Mouse (Mus musculus) cerebellum, postnatal 25 days (tissue): ENCODE results near the gene Dgkq.

Experiments used
- DNase-seq, 2 experiments: peaks; one replicate each; pipeline ENCODE4 v3.0.0; 2021; ENCODE audit warnings: mixed read lengths in 2 of 2

Dgkq gene

DNA sequence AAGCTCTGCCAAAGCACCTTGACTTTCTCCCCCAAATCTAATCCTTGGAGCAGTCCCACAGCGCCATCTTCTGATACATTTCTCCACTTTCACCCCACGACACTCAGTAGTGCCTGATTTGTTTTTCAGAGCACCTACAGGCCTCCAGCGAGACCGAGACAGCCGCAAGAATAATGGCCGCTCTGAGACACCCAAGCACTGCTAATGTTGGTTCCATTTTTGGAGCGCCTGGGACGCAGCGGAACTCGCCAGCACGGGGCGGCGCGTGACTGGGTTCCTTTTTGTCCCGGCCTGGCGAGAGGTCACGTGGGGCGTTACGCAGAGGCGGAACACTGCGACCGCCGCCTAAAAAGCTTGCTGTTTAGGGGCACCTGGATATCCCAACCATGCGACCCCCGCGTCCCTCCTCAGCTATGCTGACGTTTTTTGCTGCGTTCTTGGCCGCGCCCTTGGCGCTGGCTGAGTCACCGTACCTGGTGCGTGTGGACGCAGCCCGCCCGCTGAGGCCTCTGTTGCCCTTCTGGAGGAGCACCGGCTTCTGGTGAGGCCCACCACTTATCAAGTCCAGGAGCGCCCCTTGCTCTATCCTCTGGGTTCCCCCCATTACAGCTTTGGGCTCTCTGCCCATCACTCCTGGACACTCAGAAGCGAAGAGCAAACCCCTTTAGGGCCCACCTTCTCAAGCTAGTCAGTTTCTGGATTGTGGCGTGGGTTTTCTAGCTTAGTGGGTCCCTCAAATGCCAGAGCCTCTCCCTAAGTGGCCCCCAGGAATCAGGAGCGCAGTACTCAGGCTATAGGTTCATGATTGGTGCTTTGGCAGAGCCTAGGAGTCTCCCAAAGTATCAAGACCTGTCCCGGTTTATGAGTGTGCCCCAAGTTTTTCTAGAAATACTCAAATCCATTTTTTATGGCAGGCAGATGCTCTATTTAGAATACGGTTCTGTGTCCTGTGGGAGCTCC, at the start of gene Dgkq:
Gene Dgkq, minus strand, starts transcription at position 696 of the 960 bp plus-strand sequence.
- peak; percentile 92 for DNase-seq

DNA sequence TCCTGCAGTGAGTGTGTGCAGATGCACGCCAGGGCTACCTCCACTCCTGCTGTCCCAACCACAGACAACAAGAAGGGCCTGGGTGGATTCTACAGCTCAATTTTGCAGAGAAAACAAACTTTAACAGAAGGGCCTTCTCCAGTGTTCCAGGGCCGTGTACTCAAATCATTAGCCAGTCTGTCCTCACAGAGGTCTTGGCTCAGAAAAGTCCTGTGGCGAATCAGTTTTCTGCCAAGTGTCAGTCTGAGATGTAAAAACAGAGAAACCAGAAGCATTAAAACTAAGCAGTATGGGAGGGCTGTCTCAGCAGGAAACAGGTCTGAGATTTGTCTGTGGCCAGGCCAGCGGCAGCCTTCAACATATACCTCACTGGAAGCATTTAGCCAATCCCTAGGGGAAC, 48.6 kb upstream of the Dgkq start:
- peak; percentile 33 to 57 for DNase-seq

DNA sequence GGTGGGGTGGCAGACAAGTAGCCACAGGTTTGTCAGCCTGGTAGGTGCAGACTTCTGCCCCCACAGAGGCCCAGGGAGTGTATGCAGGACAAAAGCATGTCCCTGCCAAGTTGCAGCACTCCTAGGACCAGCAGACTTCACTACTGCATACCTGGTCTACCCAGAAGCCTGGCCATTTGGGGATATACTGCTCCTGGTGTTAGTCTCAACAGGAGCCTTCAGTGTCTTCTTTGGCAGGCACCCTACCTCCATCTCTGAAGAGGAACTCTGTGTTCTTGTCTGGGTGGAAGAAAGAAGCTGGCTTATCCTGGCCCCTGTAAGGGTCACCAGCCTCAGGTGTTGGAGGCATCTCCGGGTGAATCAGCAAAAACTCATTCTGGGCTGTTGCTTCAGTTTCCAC, 46.5 kb upstream of the Dgkq start:
- DNase-seq: no peak

DNA sequence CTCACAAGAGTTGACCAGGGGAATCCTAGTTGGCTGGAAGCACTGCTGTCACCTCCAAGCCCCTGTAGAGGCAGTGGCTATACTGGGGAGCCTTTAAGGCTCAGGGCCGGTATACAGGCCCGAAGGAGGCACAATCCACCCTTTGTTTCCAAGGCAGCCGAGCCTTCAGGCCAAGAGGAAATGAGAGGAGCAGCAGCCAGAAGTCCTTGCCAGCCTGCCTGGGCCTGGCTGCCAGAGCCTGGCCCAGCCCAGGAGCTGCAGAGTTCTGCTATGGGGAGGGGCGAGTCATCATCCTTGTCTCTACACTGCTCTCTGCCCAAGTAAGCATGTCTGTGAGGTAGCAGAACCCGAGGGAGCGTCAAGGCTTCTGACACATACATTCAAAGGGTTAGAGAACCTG, 44.7 kb upstream of the Dgkq start:
- DNase-seq: peak; percentile 44 to 57

DNA sequence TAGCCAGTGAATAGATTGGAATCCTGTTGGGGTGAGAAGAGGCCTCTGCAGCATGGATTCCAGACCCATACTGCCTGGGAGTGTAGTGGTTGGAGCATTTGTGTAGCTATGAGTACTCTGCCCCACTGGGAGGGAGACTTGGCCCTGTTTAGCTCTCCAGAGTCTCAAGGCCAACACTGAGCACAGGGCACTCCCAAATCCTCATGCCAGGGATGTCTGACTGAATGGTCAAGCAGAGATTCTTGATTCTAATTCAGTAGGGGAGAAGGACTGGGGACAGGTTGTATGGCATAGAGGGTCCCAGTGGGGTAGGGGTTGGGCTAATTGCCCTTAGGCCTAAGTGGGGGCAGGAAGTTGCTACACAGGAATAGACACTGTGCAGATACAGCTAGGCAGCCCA, 44.2 kb upstream of the Dgkq start:
- DNase-seq: no peak

DNA sequence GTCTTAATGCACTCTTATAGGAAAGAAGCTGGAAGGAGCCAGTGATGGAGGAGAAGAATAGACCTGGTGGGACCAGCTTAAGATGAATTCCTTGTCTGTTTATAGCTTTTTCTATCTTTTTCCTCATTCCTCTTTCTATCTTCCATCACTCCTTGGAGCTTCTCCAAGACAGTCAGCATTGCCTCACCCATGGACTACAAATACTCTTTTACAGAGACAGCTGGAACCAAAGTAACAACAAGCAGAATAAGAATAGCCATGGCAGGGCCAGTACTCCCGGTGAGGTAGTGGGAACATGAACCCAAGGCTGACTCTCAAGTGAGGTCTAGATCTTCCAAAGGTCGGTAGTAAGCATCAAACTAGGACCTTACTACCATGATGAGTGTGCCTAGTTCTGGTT, 43.6 kb upstream of the Dgkq start:
- DNase-seq: no peak

DNA sequence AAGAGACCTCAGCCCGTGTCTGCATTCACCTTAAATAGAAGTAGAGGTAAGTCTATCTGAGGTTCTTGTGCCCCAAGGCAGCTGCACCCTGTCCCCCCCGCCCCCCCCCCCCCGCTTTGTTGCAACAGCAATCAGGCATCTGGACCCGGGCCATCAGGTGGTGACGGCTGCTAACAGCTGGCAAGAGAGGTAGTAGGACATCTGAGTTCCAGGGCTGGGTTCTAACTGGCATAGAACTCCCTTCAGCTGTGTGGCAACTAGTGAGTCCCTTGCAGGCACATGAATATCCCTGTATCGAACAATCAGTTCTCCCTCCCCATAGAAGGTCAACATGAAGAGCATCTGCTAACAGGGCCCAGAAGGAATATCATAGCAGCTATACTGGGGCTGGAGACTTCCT, 42.5 kb upstream of the Dgkq start:
- DNase-seq: no peak

DNA sequence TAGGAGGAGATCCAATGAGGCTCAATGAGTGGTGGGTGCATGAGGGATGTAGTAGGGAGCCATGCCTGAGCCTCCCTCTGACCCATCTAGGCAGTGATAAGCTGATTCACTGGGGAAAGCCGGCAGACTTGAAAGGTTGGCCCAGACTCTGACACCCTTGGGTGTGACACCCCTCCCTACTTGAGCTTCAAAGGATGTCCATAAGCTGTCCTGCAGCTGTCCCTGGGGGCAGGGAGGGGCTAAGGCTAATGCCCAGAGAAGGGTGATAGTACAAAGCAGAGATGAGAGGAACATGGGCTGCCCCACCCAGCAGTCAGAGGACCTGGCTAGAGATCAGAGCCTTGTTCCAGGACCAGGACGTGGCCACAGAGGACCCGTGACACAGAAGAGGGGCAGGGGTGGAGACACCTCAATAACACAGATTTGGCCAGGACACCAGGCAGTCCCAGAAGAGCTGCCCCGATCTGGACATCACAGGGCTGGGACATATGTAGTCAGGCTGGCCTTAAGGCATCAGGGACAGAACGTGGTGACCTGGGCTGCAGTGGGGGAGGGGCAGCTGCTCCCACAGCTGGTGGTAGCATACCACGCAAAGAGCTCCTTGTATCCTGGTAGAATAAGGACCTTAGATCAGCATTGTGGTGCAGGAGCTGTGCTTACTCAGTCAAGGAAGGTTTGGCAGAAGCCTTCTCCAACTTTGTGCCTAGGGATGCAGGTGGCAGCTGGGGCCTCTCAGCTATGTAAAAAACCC, 39.7 kb upstream of the Dgkq start:
- no peak for DNase-seq

DNA sequence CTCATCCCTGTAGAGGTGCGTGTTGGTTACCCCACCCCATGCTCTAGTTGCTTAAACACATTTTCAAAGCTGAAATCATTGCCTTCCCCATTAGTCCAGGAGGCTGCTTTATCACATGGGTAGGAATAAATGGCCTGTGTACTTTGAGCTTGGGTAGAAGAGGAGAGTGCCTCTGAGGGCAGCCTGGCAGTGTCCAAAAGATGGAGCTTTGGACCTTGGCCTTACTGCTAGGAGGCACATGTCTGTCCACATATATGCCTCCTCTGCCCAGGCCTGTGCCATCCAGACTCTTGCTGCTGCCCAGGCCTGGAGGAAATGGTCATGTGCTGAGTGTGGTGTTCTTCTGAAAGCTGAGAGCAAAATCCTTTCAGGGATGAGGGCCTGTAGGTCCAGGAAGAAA, 38.9 kb upstream of the Dgkq start:
- DNase-seq: no peak

DNA sequence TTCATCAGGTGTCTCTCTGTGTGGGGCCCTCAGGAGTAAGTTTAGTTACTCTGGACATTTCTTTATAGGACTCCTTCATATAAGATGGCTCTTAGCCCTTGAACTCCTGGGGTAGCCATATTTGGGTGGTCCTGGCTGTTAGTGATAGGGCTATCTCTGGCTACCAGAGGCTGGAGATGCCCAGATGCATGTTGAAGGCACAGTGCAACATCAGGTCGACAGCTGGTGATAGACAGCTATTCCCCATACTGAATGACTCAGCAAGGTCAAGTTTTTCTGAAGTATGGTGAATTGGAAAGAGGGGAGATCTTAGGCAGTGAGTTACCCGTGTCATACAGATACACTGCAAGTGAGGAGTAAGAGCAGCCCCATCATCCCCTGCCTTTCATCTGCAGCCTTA, 38.3 kb upstream of the Dgkq start:
- DNase-seq: no peak

DNA sequence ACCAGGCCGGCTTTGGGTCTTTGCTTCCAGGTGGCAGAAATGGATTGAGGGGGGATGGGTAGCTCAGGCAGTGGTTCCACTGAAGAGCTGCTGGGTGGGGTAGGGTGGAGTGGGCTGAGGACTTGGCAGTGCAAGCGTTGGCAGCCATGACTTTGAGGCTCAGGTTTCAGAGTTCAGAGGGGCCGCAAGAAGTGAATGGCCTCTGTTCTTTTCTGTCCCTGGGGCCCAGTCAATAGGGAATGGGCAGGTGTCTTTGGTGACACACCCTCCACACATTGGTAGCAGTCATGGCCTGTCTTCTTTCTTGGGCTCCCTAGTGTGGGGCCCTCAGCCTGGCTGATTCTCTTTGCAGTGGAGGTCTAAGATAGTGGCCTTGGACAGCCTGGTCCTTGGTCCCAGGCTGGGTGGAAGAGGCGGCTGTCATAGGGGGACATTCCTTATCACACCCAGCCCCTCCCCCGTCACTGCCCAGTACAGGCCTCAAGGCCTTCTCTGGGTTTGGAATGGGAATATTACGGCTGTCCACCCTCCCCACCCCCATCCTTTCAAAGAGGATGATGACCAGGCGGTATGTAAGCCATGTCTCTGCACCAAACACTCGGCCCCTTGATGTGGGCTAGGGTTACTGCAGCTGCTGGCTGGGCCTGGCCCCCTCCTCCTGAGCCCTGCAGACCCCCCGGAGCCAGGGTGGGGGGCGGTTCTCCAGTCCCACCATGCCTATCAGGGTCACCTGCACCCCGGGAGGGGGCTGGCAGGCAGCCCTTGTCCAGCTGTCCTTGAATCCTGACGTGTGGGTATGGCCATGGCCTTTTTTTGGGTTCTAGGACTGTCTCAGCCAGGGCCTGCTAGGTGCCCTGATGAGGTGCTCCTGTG, 34.5 kb upstream of the Dgkq start:
- DNase-seq: no peak

DNA sequence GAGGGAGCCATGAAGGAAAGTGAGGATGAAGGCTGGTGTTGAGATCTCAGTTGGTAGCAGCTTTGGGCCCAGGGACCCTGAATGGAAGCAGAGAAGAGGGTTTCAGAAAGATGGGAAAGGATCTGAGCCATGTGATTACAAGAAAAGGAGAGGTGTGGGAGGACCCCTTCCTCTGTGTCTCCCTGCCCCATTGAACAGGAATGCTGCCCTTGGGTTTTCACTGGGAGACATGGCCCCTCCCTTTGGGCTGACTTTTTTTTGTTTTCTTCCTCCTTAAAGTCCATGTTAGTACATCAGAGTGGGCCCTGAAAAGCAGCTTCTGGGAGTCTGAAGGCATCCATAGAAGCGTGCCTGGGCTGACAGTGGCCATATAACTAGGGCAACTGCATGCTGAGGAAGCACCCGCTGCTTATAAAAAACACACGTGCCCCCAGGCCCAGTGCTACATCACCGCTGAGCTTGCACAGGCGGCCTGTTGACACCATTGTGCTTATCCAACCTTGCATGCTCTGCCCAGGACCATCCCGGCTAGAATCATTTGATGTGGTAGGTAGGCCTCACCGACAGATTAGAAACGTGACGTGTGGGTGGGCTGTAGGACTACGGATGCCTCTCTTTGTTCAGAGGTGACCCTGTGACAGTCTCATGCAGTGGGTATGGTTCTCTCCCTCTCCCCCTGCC, 32.0 kb upstream of the Dgkq start:
- DNase-seq: no peak

DNA sequence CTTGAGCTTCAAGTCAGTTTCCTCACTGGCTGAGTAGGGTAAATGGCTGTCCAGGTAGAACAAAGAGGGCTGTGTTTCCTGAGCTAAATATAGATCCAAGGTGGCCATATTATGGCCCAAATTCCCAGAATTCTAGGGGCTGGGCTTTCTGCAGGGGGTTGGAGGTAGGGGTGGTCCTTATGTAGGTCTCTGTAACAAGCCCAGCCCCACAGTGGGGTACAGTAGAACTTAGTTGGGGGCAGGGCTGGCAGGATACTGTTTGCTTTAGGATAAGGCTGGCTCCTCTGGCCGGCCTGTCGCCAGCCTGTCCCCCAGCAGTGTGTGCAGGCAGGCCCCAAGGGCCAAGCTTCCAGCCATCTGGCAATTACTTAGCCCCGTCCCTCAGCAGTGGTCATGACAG, 30.9 kb upstream of the Dgkq start:
- no peak for DNase-seq

DNA sequence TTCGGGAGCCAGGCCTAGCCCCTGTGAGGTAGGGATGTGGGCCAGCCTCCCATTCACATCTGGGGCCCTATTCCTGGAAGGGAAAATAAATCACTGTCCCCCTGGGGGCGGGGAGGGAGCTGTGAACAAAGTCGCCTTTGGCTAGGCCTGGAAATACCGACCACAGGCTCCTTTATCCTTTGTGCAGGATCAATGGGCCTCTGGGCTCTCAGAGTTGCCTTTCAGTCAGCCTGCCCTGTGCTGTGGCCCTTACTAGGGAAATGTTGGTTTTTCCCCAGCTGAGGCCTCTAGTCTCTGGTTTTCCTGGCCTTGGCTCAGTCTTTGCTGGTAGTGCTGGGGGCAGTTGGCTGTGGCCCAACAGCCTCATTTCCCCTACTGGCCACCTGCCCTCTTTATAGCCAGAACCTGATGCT, 27.9 kb upstream of the Dgkq start:
- peak in 1 of 2 experiments; percentile 29 for DNase-seq

DNA sequence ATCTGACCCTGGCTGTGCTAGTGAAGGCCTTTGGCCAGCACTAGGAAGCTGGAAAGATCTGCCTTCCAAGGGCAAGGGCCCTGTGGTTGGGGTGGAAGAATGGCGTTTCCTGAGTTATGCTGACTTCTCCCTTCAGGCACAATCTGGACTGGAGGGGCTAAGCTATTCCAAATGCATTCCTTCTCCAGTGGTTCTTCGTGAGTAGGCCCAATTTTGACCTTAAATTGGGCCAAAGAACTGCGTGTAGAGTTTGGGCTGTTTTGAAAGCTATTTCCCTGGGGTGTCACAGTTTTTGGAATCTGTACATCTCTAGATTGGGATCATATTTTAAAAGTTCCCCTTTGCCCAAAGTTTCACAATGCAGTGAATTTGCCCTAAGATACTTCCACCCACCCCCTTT, 27.1 kb upstream of the Dgkq start:
- no peak for DNase-seq

DNA sequence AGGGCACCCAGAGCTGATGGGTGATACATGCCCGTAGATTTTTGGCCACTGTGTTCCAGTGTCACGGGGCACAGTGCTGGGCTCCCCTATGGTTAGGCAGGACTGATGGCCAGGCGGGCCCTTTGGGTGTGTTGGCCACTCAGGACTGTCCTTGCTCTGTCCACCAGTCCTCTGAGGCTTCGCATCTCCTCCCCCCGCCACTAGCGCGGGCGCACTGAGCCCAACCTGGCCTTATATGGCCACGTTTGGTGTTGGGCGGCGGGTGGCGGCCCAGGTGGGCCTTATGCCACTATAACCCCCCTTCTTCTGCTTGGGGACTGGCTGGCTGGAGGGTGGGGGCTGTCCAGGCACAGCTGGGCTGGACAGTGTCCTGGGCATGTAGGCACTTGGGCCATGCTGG, 26.4 kb upstream of the Dgkq start:
- DNase-seq: no peak

DNA sequence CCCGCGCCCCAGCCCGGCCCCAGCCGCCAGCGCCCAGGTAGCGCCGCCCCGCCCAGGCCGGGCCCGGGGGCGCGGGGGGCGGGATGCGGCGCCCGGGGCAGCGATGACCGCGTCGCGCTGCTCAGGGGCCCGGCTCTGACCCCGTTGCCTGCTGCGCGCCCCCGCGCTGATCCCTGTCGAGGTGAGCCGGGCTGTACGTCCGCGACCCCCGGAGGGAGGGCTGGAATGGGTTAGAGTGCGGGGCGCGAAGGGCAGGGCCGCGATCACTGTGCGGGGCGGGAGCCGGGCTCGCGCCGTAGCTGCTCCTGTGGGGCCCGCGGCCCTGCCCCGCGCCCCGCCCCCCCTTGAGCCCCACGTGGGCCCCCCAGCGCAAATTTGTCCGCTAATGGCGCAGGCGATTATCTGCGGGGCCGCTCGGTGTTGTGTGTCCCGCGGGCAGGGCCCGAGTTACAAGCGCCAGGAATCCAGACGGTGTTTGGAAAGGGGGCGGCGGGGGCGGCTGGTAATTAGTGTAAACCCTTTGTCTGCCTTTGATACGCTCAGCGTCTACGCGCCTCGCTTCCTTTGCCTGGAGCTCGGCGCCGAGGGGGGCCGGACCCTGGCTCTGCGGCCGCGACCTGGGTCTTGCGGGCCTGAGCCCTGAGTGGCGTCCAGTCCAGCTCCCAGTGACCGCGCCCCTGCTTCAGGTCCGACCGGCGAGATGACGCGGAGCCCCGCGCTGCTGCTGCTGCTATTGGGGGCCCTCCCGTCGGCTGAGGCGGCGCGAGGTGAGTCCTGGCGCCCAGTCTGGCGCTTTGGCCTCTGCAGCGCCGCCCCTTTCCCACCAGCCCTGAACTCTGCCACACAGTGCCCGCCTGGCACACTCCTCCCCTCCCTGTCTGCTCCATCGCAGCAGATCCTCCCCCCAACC, 25.1 kb upstream of the Dgkq start:
- DNase-seq: peak in 1 of 2 experiments; percentile 27

DNA sequence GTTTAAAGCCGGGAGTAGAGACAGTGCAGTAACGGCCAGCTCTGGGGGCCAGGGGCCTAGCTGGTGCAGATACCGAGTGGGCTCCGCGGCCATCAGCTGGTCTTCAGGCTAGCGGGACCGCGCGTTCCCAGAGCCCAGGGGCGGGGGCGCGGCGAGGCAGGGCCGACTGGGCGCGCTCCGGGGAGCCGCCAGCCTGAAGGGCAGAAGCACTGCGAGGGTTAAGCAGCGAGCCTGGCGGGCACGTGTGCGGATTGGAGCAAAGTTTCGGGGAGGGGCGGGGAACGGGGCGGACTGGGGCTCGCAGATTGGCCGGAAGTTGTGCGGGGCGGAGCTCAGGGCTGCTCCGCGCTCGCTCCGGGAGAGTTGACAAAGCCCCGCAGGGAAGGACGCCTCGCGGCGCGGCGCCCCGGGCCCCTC, 24.4 kb upstream of the Dgkq start:
- peak; percentile 44 to 70 for DNase-seq

DNA sequence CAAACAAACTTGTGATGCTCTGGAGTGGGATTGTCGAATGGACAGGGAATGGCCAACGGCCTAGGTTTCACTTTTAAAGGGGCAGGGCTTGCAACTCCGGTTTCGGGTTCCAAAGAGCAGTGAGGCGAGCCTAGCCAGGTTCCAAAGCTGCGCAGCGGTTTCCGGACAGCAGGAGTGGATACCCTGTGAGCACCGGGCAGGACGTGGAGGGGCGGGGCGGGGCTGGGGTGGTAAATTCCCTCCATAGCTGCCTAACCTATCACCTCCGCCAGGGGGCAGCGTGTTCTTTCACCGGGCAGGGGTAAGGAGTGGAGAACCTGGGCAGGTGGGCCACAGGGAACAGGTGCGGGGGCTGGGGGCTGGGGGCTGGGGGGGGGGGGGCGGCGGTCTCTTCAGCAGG, 22.8 kb upstream of the Dgkq start, which contains the start of gene Fgfrl1:
Gene Fgfrl1, plus strand, starts transcription at position 112 of the 400 bp plus-strand sequence.
- DNase-seq: peak in 1 of 2 experiments; percentile 54

DNA sequence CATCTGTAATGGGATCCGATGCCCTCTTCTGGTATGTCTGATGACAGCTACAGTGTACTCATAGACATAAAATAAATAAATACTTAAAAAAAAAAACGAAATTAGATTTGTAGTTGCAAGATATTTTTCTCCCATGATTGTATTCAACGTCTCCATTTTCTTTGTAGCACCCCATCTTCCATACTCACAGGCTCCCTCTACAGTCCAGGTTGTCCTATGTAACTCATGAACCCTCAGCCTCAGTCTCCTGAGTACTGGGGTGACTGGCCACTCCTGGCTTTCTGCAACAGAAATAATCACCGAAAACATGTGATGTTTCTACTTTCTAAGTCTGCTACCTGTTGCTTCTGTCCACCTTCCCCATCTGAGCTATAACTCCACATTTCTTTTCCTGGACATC, 21.7 kb upstream of the Dgkq start:
- DNase-seq: no peak

DNA sequence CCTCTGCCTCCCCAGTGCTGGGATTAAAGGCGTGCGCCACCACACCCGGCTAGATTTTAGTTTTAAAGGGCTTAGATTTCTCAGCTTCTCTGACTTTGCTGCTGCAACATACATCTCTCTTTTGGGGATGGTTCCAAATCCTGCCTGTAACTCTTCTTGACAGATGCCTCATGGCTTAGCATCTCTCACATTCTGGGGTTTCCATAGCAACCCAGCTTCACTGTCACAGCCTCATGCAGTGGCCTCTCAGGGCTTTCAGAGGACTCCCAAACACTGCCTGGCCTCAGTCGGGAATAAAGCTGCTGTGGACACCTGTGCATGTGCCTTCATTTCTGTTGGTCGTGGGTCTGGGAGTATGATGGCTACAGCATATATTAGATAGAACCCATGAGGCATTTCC, 19.6 kb upstream of the Dgkq start:
- DNase-seq: no peak
